Mouse (Mus musculus): Measurements from ENCODE around the gene Cant1.

The Cant1 gene

DNA sequence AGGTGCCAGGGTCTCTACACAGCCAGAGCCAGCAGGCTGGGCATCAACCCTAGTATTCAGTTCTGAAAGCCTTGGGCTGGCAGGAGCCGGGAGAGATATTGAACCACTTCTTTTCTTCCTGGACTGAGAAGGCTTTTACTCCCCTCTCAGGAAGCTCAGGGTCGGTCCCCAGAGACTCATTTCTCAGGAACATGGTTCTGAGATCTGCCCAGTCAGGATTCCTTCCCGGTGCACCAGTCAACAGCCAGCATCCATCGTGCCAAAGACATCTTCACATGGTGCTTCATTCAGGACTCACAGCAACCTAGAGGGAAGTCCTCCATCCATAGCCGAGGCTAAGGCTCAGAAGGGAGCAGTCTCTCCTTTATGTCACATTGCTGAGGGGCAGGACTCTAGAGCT is 44.4 kb downstream of the Cant1 start:
- DNase-seq (ENCODE audit: low spot score in 2 of 2) = no peak

GRCm38 (mm10) chr11:118372641-118373040 is 46.2 kb downstream of the Cant1 start:
- DNase-seq (ENCODE audit: low spot score in 2 of 2) = peak in 1 of 2 experiments; percentile 8

GRCm38 (mm10) chr11:118371876-118372275 is 47.0 kb downstream of the Cant1 start:
- DNase-seq (ENCODE audit: low spot score in 2 of 2) = peak in 1 of 2 experiments; percentile 11

- peak in 1 of 2 experiments; percentile 11 for DNase-seq (ENCODE audit: low spot score in 2 of 2)
Measured at GRCm38 (mm10) chr11:118369657-118370056, 49.2 kb downstream of the Cant1 start.

DNA sequence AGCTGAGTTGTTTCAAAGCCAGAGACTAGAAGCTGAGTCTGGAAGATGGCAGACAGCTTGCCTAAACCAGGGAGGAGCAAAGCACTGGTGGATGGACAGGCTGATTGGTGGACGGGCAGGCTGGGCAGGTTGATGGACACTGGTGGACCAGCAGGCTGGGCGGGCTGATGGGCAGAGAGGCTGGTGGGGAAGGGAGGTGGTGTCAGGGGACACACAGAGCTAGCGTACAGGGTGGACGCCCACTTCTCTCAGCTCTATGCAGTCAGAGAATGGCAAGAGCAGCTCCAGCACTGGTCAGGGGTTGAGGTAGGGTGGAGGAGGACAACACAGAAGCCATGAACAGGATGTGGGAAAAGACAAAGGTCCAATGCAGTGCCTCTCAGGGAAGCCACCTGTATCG is 49.6 kb downstream of the Cant1 start:
- peak in 1 of 2 experiments; percentile 21 for DNase-seq (ENCODE audit: low spot score in 2 of 2)

DNA sequence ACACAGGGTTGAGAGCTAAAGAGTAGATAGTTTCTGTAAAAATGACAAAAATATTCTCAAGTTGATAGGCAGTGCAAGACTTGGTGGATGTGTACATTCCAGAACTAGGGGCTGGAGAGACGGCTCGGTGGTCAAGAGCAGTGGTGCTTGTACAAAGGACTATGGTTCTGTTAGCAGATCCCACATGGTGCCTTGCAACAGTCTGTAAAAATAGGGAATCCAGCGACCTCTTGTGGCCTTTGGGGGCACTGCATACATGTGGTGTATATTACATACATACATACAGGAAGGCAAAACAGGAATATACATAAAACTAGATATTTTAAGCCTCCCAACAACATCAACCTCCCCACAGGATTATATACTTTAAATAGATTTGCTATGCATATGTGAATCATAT is 50.6 kb downstream of the Cant1 start:
- DNase-seq (ENCODE audit: low spot score in 2 of 2) = peak in 1 of 2 experiments; percentile 34

- no peak for DNase-seq (ENCODE audit: low spot score in 2 of 2)
Measured at GRCm38 (mm10) chr11:118366559-118366958, 52.3 kb downstream of the Cant1 start.

- DNase-seq (ENCODE audit: low spot score in 2 of 2) = peak in 1 of 2 experiments; percentile 10
Measured at GRCm38 (mm10) chr11:118366108-118366507, 52.8 kb downstream of the Cant1 start.

DNA sequence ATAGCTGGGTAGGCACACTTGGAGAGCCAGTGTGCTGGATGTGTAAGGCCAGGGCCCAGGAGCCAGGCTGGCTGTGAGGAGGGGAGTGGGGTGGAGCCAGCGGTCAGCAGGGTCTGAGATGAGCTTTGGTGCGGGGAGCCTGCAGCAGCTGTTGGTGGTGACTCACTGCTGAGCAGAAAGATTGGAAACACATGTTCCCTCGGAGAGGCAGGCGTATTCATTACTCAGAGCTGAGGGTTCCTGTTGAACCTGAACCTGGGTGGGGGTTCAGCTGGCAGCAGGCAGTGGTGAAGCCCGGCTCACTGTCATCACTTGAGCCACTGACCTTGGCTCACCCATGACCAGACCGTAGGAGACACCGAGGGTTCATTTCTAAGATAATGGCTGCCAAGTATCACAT is 53.7 kb downstream of the Cant1 start:
- peak in 1 of 2 experiments; percentile 26 for DNase-seq (ENCODE audit: low spot score in 2 of 2)

- DNase-seq (ENCODE audit: low spot score in 2 of 2) = no peak
Measured at GRCm38 (mm10) chr11:118364021-118364420, 54.9 kb downstream of the Cant1 start.

DNA sequence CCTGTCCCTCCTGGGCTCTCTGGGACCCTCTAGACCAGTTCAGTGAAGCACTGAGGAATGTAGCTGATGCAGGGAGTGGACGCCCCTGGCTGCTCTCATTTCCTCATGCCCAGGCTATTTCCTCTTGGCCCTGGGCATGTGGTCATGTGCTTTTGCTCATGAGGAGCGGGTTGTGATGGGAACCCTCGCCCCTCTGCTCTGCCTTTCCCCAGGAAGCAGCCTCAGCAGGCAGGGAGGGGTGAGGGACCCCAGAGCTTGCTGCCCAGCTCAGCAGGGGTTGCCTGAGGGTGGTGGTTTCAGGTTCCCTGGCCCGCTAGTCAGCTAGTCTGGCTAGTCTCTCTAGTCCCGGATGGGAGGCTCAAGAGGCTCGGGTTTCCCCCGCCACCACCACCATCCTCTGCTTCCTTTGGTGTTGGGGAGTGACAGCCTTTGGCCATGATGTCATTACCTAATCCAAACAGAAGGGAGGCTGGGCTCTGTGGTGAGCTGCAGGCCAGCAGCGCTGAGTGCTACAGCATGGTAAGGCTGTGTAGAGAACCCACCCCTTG is 55.8 kb downstream of the Cant1 start:
- DNase-seq (ENCODE audit: low spot score in 2 of 2) = peak in 1 of 2 experiments; percentile 39

DNA sequence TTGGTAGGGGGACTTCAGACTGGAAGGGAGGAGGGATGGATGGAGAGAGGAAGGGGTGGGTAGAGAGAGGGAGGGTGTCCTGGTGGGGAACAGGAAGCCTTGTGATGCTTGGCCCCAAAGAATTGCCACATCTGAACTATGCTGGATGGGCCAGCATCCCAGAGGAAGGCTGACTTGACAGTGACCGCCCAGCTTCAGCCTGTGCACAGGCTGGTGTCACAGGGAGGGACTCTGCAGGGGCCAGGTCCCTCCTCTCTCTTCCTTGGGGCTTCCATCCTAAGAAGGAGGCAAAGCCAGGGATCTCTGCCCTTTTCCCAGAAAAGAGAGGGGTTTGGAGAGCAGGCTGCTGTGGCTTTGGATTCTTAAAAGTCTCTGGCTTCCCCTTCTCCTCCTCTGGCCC is 56.4 kb downstream of the Cant1 start:
- peak in 1 of 2 experiments; percentile 10 for DNase-seq (ENCODE audit: low spot score in 2 of 2)

DNA sequence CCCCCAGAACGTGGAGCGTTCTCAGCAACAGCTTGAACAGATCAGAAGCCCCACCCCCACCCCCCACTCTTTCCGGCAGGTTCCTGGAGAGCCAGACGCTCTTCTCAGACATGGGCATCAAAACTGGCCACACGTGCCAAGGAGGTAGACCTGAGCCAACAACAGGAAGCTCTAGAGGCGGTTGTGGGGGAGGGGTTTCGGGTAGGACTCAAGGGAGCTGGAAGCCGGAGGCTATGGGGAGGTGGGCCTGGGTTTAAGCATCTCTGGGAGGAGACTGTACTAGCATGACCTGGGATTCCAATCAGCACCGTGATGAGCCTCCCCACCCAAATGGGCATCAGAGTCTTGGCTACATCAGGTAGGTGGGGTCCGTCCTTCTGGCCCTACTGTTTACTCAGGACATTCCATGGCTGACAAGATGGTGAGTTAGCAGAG is 58.0 kb downstream of the Cant1 start:
- DNase-seq (ENCODE audit: low spot score in 2 of 2) = peak; percentile 68 to 70

DNA sequence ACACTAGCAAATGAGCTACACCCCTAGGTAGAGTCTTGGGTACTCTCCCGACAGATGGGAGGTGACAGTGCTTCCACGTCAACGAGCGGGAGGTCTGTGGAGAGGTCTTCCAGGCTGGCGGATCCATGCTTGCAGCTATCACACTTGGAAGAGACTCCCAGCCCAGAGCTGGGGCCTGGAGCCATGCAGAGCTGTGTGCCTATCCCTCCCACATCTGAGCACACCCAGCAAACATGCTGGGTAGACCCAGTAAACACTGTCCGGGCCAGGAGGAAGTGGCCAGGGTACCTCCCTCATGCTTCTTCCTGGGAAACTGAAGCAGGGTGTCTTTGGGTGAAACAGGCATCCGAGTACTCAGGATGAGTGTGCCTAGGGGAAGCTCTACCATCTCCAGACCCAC is 58.4 kb downstream of the Cant1 start:
- DNase-seq (ENCODE audit: low spot score in 2 of 2) = no peak

All from right cerebral cortex, postnatal 10 days (tissue).